Mouse (Mus musculus) spleen, postnatal 14 days (tissue): Measurements from ENCODE around the gene Rbm6.

Experiments
- DNase-seq, 2 experiments: peaks; one replicate each; pipeline ENCODE4 v3.0.0; 2021 to 2022; ENCODE audit warnings: low spot score in 2 of 2

Rbm6 gene

GRCm38 (mm10) chr9:107880411-107880810 is 7.4 kb upstream of the Rbm6 start:
- DNase-seq, result no peak

GRCm38 (mm10) chr9:107872350-107873098 is 513 bp downstream of the Rbm6 start:
- DNase-seq, result peak; percentile 83 to 88

- DNase-seq, result no peak
These were observed 7.0 kb downstream of the Rbm6 start for GRCm38 (mm10) chr9:107866081-107866480.

GRCm38 (mm10) chr9:107864493-107864892 is 8.5 kb downstream of the Rbm6 start:
- no peak for DNase-seq

- DNase-seq, result no peak
These were observed 14.7 kb downstream of the Rbm6 start for GRCm38 (mm10) chr9:107858343-107858742.

- no peak for DNase-seq
These were observed 24.1 kb downstream of the Rbm6 start for GRCm38 (mm10) chr9:107848922-107849321.

- DNase-seq, result no peak
These were observed 30.3 kb downstream of the Rbm6 start for GRCm38 (mm10) chr9:107842709-107843108.

- DNase-seq, result no peak
These were observed 34.2 kb downstream of the Rbm6 start for GRCm38 (mm10) chr9:107838869-107839268.

- no peak for DNase-seq
These were observed 39.2 kb downstream of the Rbm6 start for GRCm38 (mm10) chr9:107833826-107834225.

- DNase-seq, result no peak
These were observed 41.3 kb downstream of the Rbm6 start for GRCm38 (mm10) chr9:107831765-107832164.

GRCm38 (mm10) chr9:107812132-107812531 is 60.9 kb downstream of the Rbm6 start:
- no peak for DNase-seq

GRCm38 (mm10) chr9:107810985-107811384 is 62.1 kb downstream of the Rbm6 start:
- no peak for DNase-seq

- no peak for DNase-seq
These were observed 81.3 kb downstream of the Rbm6 start for GRCm38 (mm10) chr9:107791714-107792113.

- DNase-seq, result no peak
These were observed 90.4 kb downstream of the Rbm6 start for GRCm38 (mm10) chr9:107782536-107783203.

- no peak for DNase-seq
These were observed 96.2 kb downstream of the Rbm6 start for GRCm38 (mm10) chr9:107776809-107777208.

GRCm38 (mm10) chr9:107774411-107774810 is 98.6 kb downstream of the Rbm6 start:
- no peak for DNase-seq

- DNase-seq, result no peak
These were observed 101.3 kb downstream of the Rbm6 start for GRCm38 (mm10) chr9:107771782-107772181.

- DNase-seq, result peak; percentile 87 to 91
These were observed 102.4 kb downstream of the Rbm6 start, which contains the start of gene Rbm5 for GRCm38 (mm10) chr9:107770374-107771290. TSS of gene Rbm5 (minus strand) at chr9:107770996.

GRCm38 (mm10) chr9:107770037-107770373 is 103.0 kb downstream of the Rbm6 start:
- DNase-seq, result peak in 1 of 2 experiments; percentile 3

- DNase-seq, result no peak
These were observed 103.5 kb downstream of the Rbm6 start for GRCm38 (mm10) chr9:107769445-107770000.

- no peak for DNase-seq
These were observed 104.2 kb downstream of the Rbm6 start for GRCm38 (mm10) chr9:107768851-107769250.

GRCm38 (mm10) chr9:107759593-107759992 is 113.4 kb downstream of the Rbm6 start:
- no peak for DNase-seq
